Mouse (Mus musculus) ES-Bruce4 (cell line): Measurements from ENCODE around the gene Rab3gap1.

ENCODE experiments used
- CTCF ChIP-seq: IDR thresholded peaks from one replicate; pipeline ENCODE4 v1.8.1; 2011; ENCODE audit warnings: low read depth, low read length
- EP300 ChIP-seq: IDR thresholded peaks from 2 replicates; pipeline ENCODE4 v1.6.1; 2011; ENCODE audit warnings: low read depth, low read length; ENCODE audit not compliant: insufficient read depth

DNA sequence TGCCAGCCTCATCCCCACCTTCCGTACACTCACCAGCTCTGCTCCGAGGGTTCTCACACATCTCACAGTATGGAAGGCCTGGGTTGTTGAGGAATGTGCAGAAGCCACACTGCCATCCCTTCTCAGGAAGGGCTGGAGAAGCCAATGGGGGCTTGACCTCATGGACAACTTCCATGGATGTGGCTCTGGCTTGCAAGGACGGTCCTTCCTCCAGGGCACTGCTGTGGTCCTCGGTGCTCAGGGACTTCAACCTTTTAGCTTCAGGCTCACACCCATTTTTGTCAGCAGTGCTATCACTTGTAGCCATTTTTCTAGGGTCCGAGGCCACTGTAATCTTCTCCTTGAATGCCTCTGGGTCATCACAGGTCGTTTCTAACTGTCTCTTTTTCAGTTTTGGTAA, 107.5 kb downstream of the Rab3gap1 start:
- no peak for TF ChIP-seq EP300
- TF ChIP-seq CTCF = no peak
